Mouse (Mus musculus) testis, adult 2 months (tissue): Measurements from ENCODE around the gene Dnm2.

Source experiments
- CTCF ChIP-seq: fragments of 200-500 bp; IDR thresholded peaks from 2 replicates; pipeline ENCODE4 v1.5.1; 2012; ENCODE audit warnings: low read depth, mild to moderate bottlenecking, inconsistent platforms, low read length, moderate library complexity; ENCODE audit not compliant: control insufficient read depth, insufficient read depth, insufficient replicate concordance
- POLR2A ChIP-seq: fragments of 200-500 bp; IDR thresholded peaks from 2 replicates; pipeline ENCODE4 v1.6.1; 2012; ENCODE audit warnings: low read depth, mild to moderate bottlenecking, inconsistent platforms, low read length, moderate library complexity; ENCODE audit not compliant: control insufficient read depth

DNA sequence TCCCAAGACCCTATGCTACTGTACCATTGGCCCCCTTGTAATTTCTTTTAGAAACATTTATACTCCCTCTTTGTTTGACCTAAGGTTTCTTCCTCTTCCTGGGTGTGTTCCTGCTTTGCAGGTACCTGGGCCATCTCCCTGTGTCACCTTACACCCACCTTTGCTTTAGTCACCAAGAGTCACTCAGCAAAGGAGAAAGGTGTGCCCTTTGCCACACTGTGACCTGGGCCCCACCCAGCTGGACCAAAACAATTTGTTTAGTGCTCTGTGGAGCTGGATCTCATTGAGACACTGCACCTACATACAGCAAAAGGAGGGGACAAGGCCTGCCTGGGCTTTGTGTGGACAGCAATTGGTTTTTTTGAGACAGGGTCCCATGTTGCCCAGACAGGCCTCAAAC, 15.7 kb downstream of the Dnm2 start:
- TF ChIP-seq CTCF (no peak), POLR2A (no peak)
